Mouse (Mus musculus) neutrophil, adult 5-6 weeks (primary cell): ENCODE measurements around the gene 9930021J03Rik. TPM values are rescaled to one million over a fixed set of nuclear protein-coding genes. Genes with fewer than 3 reads are reported as not detected.

Experiments used
- ATAC-seq: fragments of 151-379, 151-347 bp; 2 replicates; pipeline ENCODE4 v1.8.0; 2017; ENCODE audit warnings: mild to moderate bottlenecking, moderate TSS enrichment; ENCODE audit not compliant: insufficient number of reproducible peaks, poor library complexity, low FRiP score, severe bottlenecking; ENCODE audit errors: extremely low read depth
- total RNA-seq: library from RNA; stranded (forward); fragments of 200-1000 nt; gene quantifications from 2 replicates; pipeline ENCODE4 v1.2.3, GENCODE M21; 2017

9930021J03Rik gene
- total RNA-seq, 1 experiment from 2014 or later: 27.9 TPM

DNA sequence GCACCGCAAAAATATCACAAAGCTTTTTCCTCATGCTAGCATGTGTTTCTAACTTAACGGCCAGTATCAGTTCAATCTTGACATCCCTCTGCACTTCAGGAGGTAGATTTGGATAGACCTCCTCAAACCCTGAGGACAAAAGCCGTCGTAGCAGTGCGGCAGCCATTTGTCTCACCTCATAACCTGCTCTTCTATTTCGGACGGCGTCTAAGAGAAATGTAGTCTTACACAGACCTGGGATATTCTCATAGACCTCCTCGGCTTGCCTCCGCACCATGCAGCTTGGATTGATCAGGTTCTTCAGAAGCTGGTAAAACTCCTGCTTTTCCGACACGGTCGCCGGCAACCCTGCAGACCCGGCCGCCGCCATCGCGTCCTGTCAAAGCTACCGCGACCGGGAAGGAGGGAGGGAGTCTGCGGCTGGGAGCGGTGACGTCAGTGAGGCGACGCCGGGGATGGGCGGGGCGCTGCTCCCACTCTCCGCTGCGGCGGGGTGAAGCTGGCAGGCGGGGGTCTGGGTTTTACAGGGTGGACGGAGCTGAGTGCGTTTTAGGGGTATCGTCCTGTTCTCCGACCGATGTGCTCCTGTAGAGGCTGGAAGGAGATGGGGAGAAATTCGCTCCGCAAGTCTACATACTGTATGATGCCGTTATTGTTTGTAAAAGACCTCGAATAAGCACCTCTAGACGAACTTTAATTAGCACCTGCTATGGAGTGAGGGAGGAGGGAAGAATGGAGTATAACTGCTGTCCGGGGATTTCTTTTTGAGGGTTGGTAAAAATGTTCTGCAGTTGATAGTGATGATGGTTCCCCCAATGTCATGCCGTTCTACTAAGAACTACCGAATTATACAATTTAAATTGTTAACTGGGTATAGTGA is 7.0 kb upstream of the 9930021J03Rik start, which contains the start of gene Ranbp6:
TSS of gene Ranbp6 (minus strand) at position 394 of the 880 bp plus-strand sequence.
- ATAC-seq: peak; percentile 98

DNA sequence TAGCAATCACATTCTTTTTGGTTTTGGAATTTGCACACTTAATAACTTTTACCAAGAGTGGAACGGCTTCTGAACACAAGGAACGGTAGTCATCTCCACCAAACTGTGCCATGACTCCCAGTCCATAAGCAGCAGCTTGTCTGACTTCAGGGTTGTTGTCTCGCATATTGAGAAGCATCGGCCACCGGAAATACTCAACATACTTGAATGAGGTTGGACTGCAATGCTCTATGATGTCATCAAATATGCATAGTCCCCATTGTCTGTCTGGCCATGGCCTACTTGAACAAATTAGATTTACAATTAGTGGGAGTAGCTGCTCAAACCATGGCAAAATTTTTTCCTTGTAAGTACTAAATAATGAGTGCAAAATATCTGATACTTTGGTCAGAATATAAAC is 4.2 kb upstream of the 9930021J03Rik start:
- ATAC-seq: no peak

DNA sequence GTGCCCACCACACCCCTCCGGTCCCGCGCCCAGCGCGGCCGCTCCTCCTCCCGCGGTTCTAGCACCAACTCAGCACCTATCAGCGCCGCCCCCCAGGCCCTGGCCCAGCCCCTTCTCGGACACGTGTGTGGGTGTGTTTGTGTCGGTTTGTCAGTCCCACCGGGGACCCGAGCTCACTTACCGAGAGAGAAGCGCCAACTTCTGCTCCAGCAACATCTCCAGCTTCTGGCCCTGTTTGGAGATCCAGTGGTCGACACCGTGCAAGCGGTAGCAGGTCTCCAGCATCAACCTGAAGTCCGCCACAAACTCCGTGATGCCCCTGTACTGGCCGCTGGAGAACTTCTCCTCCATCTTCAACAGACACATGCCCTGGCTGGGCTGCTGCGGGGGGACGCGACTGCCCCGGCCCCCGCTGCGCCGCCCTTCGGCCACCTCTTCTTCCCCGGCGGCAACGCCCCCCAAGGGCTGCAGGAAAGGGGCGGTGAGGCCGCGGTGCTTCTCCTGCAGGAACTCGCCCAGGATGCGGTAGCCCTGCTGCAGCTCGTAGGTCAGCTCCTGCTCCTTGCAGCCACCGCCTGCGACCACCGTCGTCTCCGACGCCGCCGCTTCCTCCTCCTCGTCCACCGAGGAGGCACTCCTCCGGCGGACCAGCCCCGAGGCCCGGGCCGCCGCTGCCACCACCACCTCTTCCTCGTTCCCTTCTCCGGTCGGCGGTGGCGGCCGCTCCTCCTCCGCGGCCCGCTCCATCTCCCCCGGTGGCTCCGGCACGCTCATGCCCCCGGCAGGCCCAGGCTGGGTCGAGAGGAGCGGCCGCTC is 480 bp downstream of the 9930021J03Rik start:
- peak; percentile 67 for ATAC-seq

DNA sequence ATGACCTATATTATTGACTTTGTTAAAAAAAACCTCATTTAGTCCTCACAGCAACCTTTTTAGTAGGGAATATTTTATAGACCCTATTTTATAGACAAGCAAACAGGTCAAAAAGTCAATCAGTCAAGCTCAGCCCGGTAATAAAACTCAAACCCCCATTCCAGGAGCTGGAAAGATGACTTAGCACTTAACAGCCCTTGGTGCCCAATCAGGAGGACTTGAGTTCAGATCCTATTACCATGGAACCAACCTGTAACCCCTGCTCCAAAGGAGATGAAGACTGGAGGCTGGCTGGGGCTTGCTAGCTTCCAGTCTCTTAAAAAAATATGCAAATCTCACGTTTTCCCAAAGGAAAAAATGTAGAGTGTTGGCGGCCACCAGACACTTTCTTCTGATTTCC is 1.8 kb downstream of the 9930021J03Rik start:
- ATAC-seq: no peak

DNA sequence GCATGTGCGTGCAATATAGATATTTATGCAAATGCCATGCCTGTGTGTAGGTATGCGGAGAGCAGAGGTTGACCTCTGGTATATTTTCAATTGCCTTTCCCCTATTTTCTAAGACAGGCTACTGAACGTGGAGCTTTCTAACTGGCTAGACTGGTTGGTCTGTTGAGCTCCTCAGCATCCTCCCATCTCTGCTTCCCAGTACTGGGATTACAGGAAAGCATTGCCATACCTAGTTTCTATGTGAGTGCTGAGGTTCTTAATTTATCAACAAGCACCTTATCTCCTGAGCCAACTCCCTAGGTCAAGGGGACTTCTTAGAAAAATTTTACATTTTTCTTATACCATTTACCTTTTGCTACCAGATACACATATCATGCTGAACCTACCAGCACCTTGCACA is 8.4 kb downstream of the 9930021J03Rik start:
- no peak for ATAC-seq

DNA sequence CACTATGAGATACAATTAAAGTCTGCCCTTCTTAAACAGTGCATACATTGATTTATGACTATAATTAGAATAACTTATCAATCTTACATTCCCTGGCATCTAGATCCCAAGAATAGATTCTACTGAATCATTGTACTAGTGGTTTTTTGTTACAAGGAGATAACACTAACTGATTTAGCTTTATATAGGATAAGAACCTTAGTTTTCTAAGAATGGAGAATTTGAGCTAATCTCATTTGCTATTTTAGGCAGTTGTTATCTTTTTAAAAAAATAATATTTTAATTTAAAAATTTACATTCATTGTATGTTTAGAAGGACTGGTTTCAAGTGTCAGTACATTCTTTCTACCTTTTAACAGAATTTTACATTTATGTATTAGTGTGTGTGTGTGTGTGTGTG is 17.8 kb downstream of the 9930021J03Rik start:
- no peak for ATAC-seq

DNA sequence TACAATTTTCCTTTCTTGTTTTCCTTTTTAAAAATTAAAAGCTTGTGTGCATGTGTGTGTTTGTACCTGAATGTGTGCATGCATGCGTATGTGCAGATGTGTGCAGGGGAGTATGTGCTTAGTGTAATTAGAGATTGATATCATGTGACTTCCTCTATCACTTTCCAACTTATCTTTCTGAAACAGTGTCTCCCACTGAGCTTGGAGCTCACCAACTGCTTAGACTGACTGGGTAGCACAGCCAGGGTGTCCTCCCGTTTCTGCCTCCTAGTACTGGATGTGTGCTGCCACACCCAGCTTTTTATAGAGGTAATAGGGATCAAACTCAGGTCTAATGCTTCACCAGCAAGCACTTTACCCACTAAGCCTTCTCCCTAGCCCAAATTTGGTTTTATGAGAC is 22.9 kb downstream of the 9930021J03Rik start:
- ATAC-seq: no peak

DNA sequence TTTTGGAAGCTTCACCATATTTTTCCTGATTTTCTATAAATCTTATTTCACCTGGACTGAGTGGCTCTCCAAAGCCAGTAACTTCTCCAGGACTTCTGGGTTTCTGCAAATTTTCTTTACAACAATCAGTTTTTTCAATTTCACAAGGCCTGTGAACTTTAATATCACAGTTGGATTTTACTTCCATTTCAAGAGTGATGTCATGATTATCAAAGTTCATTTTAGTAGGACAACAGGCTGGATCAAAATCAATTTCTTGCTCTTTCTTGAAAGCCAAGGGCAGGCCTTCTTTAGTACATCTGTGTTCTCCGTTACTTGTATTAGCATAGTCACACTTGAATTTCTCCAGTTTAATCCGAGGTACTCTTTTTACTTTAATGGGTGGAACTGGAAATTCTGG is 51.9 kb downstream of the 9930021J03Rik start:
- no peak for ATAC-seq

DNA sequence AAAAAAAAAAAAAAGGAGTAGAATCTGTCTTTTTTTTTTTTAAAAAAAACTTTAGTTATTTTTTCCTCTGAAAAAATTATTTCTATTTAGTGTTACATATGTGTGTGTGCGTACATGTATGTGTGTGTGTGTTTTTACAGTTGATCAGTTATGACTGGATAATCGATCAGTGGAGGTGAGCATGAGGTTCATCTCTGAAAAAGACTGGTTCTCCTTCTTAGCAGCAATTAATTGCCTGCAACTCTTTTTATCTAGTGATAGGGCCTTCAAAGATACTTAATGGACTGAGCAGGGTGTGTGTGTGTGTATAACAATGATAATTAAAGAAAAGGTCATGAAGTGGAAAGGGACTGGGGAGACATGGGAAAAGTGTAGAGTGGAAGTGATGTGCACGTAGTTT is 54.8 kb downstream of the 9930021J03Rik start:
- ATAC-seq: no peak

DNA sequence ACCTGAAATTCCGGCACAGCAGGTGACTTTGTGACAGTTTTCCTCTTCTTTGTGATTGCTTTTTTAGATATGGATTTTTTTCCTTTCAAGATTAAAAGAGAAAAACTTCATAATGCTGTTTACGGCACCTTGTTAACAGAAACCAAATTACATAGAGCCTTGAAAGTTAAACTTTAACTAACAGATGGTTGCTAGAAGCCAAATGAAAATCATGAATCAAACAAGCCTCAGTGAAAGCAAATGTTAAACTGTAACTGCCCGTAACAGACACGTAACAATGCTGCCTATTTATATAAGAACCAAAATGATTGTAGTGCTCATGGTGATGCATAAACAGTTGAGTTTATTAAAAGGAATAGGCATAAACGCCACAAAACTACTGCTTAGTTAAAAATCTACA is 62.3 kb downstream of the 9930021J03Rik start:
- ATAC-seq: no peak

DNA sequence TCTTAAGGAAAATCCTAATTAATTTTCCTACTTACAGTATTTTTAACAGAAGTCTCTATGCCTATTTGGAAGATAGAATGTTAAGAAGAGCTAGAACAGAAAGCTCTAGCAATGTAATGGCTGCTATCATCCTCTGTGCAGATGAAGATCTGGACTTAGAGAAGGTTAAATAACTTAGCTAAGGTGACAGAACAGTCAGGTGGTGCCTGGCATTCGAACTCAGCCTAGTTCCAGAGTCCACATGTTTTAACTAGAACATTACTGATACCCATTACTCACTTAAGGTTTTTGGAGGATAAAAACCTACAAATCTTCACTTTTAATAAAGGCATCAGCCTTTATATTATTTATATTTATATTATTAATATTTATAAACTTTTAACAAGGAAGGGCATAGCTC is 65.1 kb downstream of the 9930021J03Rik start:
- ATAC-seq: no peak

DNA sequence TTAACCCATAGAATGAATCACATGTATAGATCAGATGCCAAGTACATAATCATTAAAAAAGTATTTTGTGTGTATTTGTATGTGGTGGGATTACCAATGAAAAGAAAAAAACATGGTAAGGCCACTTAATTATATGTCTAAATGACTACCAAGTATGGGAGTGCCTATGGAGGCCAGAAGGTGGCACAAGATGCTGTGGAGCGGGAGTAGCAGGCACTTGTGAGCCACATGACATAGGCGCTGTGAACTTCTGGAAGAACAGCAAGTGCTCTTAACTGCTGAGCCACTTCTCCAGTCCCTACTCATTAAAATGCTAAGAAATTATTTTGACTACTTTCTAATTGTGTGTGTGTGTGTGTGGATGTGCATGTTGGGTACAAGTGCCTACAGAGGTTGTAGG is 66.2 kb downstream of the 9930021J03Rik start:
- no peak for ATAC-seq

DNA sequence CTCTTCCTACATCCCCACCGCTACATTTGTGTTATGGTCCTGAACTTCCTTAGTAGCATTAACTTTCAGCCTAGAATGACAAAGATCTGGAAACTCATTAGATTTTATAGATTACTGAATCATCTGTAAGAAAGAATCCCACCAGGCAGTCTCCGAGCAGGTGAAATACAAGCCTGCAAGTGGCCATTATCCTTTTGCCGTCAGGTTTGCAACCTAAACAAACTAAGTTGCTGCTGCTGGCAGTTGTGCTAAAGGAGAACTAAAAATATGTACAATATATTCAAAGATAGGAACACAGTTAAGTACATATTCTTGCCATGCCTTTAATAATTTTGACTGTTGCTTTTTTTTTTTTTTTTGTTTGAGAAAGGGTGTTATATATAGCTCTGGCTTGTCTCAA is 70.4 kb downstream of the 9930021J03Rik start:
- ATAC-seq: no peak

DNA sequence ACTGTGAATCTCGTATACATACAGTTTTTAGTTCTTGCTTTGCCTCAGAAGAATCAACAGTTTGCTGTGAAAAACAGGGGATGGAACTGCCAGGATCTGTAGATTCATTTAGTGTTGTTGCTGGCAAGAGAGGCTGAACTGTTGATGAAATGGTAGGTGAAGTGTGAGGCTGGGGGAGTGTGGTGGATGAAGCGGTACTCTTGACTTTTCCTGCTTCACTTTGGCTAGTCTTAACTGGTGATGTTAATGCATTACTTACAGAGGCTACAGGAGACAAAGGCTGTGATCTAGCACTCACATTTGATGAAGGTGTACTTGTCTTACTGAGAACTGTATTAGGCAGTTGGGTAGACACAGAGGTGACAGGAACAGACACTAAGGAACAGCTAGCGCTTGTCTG is 87.3 kb downstream of the 9930021J03Rik start:
- ATAC-seq: no peak

DNA sequence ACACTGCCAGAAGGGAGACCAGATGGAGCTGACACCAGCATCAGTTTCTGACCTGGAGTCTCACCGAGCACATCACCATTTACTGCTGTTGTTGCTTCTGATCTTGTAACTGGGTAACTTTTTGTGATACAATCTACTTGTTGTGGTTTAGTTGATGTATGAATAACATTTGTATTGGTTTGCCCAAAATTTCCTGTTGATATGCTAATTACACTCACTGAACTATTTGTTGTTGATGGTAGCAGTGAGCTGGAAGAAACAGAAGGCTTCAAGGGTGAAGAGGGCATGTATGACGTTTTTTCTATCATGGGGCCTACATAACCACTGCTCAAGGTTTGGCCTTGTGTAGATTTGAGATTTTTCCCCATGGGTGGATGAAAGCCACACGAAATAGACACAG is 87.9 kb downstream of the 9930021J03Rik start:
- no peak for ATAC-seq

DNA sequence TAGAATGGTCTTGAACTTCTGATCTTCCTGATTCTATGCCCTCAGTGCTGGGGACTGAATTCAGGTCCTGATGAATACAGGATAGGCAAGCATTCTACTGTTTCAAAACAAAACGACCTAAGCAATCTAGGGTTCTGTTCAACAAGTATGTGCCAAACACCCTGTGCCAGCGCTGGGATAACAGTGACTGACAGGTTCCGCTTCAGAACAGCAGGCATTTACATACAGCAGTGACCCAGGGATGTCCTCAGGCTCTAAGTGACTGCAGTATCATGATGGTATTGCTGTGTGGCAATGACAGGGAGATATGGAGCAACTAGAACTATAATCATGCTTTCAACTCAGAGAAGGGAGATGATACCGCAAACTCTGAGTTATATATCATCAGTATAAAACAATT is 92.3 kb downstream of the 9930021J03Rik start:
- no peak for ATAC-seq

DNA sequence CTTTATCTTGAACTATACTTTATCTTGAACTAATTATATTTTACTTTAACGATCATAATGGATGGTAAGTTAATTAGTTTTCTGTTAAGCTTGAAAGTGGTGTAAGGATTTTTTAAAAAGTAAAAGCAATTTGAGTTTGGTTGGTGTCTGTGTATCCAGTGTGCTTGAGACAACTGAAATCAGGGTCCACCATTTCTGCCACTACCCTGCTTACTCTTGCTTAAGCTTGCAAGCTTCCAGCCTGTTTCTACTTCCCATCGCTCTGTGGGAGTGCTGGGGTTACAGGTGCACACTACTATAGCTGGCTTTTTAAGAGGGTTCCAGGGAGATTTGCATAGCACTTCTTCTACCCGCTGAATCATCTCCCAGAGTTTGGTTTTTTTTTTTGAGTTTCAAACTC is 96.3 kb downstream of the 9930021J03Rik start:
- no peak for ATAC-seq

DNA sequence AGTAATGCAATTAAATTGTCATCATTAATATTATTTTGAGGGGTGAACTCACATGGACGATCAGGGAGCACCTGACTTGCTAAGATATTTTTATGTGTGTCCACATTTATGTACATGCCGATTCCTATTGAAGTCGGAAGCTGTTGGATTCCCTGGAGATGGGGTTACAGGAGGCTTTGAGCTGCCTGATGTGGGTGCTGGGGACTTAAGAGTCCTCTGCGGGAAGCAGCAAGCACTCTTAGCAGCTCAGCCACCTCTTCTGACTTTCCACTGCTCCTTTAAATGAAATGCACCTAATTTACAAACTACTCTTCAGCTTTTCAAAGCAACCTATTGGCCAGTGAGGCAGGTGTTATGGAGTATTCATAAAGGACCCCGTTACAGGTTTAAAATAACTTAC is 97.3 kb downstream of the 9930021J03Rik start:
- no peak for ATAC-seq

DNA sequence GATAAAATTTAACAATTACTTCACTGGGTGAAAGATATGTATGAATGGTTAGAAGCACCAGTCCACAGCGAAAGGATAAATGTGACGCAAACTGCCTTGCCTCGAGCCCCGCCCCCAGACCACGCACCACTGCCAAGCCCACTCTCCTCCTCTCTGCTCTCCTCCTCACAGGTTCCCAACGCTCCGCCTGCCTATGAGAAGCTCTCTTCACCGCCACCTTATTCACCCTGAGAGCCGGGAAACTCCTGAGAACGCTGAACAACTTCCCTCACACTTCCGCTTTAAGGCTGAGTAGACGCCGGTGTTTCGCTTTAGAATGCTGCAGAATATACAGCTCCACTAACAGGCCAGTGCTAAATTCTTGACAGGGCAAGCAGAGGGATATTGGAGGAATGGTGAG is 97.8 kb downstream of the 9930021J03Rik start:
- peak; percentile 46; the same call in 1 of the 2 replicates for ATAC-seq

DNA sequence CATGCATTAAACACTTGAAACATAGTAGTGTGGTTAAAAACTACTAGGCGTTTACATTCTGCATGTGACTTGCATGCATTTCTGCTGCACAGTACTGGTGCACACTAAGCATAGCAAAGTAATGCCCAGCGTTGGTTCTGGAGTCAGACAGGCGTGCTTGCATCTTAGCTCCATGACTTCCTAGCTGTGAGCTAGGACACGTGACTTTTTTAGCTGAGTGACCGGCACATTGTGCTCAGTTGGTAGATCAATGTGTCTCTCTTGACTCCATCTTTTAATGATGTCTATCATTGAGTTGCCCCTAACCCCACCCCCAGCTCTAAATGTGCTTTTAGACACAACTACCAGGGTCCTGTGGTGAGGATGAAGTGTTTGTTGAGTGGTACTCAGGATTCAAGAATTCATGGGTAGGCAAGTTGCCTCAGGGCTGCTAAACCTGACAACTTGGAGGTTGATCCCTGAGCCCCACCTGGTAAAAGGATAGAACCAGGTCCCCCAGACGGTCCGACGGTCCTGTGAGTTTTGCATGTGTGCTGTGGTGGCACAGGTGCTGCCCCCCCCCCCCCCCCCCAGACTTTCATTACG is 98.4 kb downstream of the 9930021J03Rik start:
- no peak for ATAC-seq
